Mouse (Mus musculus) forebrain, embryonic 11.5 days (tissue): ENCODE measurements at regions not wholly inside any gene's neighbourhood (a gene's known extent, or its start where the extent isn't known, plus 50 kb on each side); places are given as distances from the start of the nearest gene placed in this dataset.

Experiments
- ATAC-seq: fragments of 200-750 bp; cut with Nextera tagmentation; replicated peaks from 2 replicates; pipeline ENCODE4 v1.8.0; 2017; ENCODE audit warnings: moderate TSS enrichment; ENCODE audit not compliant: low FRiP score
- DNase-seq: peaks from one replicate; pipeline ENCODE4 v3.0.0-alpha.2; 2017; ENCODE audit warnings: low spot score
- H3K27ac ChIP-seq: fragments of 300-500 bp; sonication (generic); 2 replicates; pipeline ENCODE4 v1.5.1; 2014; ENCODE audit warnings: low read depth, low read length
- H3K27me3 ChIP-seq: fragments of 300-500 bp; sonication (generic); 2 replicates; pipeline ENCODE4 v1.6.1; 2014; ENCODE audit warnings: mild to moderate bottlenecking, low read length, mixed read lengths; ENCODE audit not compliant: control insufficient read depth, insufficient read depth
- H3K36me3 ChIP-seq: fragments of 300-500 bp; sonication (generic); 2 replicates; pipeline ENCODE4 v1.6.1; 2014; ENCODE audit warnings: mild to moderate bottlenecking, low read length, moderate library complexity, mixed read lengths; ENCODE audit not compliant: control insufficient read depth, insufficient read depth
- H3K4me1 ChIP-seq: fragments of 300-500 bp; sonication (generic); replicated peaks from 2 replicates; pipeline ENCODE4 v1.6.1; 2014; ENCODE audit warnings: low read length, mixed read lengths; ENCODE audit not compliant: control insufficient read depth, insufficient read depth
- H3K4me2 ChIP-seq: fragments of 300-500 bp; sonication (generic); 2 replicates; pipeline ENCODE4 v1.6.1; 2014; ENCODE audit warnings: low read depth, mild to moderate bottlenecking, low read length, moderate library complexity, mixed read lengths; ENCODE audit not compliant: severe bottlenecking
- H3K4me3 ChIP-seq: fragments of 300-500 bp; sonication (generic); 2 replicates; pipeline ENCODE4 v1.5.1; 2014; ENCODE audit warnings: low read depth, low read length
- H3K9ac ChIP-seq: fragments of 300-500 bp; sonication (generic); 2 replicates; pipeline ENCODE4 v1.6.1; 2014; ENCODE audit warnings: low read length
- H3K9me3 ChIP-seq: fragments of 300-500 bp; sonication (generic); 2 replicates; pipeline ENCODE4 v1.6.1; 2016; ENCODE audit warnings: low read length, mixed read lengths; ENCODE audit not compliant: control insufficient read depth
- WGBS: fragments of 180-500 bp; shearing (Covaris S2); extraction: QIAGEN DNeasy Blood & Tissue Kit; methylation state at CpG from one replicate; pipeline ENCODE4 v1.1.7; 2014; 5-methylcytosine and 5-hydroxymethylcytosine counted together

DNA sequence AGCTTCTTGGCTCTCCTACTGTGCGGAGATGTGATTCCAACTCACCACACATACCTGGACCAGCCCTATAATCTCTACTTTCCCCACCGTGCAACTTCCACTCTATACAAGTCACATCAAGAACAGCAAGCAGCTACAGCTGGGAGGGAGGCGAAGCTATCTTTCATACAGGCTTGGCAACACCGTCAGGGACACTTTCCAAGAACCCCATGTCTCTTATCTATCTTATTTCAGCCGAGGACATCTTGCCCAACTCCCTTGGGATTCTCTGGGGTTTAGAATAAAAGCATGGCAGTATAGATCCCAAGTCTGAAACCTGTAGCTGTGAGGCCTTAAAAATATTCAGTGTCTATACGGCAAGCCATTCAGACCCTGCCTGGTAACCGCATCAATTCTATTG is 341.5 kb upstream of the Tbx3 start:
- no peak overlapping the region for H3K4me3 ChIP-seq
- 88% methylated on average over 7 of the region's 7 CpGs for WGBS
- ATAC-seq = no peak

DNA sequence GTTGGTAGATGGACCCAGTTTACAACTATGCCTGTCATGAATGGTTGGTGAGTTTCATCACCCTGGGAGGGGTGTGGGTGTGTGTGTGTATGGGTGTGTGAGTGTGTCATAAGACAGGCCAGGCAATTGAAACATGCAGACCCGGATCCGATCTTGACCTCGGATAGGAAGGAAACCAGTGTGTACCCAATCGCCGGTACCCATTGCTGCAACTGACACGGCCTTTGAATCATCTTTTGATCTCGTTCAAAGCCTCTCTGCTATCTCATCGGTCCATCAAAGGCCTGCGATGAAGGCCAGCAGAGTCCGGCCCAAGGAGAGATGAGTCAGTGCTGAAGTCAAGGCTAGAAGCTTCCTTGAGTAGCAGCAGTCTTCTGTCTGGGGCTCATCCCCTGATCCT is 341.1 kb upstream of the Tbx3 start:
- Histone ChIP-seq H3K27me3 (no peaks in the 10 kb centered on the region), H3K4me2 (no peak overlapping the region), H3K4me1 (no peaks in the 10 kb centered on the region), H3K9ac (no peak overlapping the region), H3K36me3 (no peaks in the 10 kb centered on the region), H3K9me3 (no peaks in the 10 kb centered on the region), H3K27ac (no peak overlapping the region), H3K4me3 (no peak overlapping the region)
- ATAC-seq (no peak), DNase-seq (no peak)
- 92% methylated on average over 10 of the region's 10 CpGs for WGBS

More for the DNA sequence above, 341.5 kb upstream of the Tbx3 start:
- Histone ChIP-seq H3K27ac (no peak overlapping the region), H3K4me2 (no peak overlapping the region), H3K4me1 (no peaks in the 10 kb centered on the region), H3K27me3 (no peaks in the 10 kb centered on the region), H3K9ac (no peak overlapping the region), H3K36me3 (no peaks in the 10 kb centered on the region), H3K9me3 (no peaks in the 10 kb centered on the region)
- DNase-seq = no peak

DNA sequence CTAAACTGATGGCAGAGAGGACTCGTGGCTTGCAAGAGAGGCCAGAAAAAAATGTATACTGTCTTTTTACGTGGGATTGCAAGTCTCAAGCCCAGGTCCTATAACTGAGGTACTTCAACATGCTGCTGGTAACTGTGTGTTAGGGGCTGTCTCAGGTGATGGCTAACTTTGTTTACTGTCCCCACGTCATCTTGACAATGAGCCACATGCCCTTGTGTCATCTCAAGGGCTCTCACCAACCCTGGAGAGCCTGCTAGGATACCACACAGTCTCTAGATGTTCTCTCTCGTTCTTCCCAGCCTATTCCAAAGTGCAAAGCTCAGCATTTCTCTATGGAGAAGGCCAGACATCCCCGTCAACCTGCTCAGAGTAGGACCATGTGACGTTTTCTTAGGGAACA is 340.6 kb upstream of the Tbx3 start:
- no peak overlapping the region for H3K9ac ChIP-seq
- H3K4me3 ChIP-seq = no peak overlapping the region
- WGBS = 77% methylated on average over 6 of the region's 6 CpGs
- DNase-seq (no peak), ATAC-seq (no peak)
- H3K4me2 ChIP-seq = no peak overlapping the region
- H3K36me3 ChIP-seq = no peaks in the 10 kb centered on the region
- H3K27ac ChIP-seq = no peak overlapping the region
- H3K27me3 ChIP-seq = no peaks in the 10 kb centered on the region
- H3K4me1 ChIP-seq = no peaks in the 10 kb centered on the region
- no peaks in the 10 kb centered on the region for H3K9me3 ChIP-seq

DNA sequence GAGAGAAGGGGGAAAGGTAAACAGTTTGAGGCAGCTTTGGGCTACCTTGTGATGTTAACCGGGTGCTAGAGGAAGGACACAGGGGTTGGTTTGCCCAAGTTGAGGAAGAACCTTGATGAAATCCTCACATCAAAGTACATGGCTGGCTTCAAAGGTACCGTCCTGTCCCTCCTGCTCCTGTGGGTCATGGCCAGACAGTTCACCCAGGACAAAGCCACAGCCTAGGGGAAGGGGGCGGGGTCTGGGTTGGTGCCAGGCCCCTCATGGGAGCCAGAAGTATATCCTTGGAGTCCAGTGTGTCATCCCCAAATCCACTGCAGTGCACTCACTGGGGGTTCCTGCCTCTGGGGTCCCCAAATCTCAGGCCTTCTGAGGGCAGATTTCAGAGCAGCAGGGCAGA is 339.0 kb upstream of the Tbx3 start:
- H3K4me1 ChIP-seq = no peaks in the 10 kb centered on the region
- no peak for ATAC-seq
- H3K27ac ChIP-seq = no peak overlapping the region
- no peak for DNase-seq
- H3K4me2 ChIP-seq = no peak overlapping the region
- no peaks in the 10 kb centered on the region for H3K9me3 ChIP-seq
- H3K4me3 ChIP-seq = no peak overlapping the region
- WGBS = 71% methylated on average over 3 of the region's 3 CpGs
- no peak overlapping the region for H3K9ac ChIP-seq
- no peaks in the 10 kb centered on the region for H3K27me3 ChIP-seq
- no peaks in the 10 kb centered on the region for H3K36me3 ChIP-seq

DNA sequence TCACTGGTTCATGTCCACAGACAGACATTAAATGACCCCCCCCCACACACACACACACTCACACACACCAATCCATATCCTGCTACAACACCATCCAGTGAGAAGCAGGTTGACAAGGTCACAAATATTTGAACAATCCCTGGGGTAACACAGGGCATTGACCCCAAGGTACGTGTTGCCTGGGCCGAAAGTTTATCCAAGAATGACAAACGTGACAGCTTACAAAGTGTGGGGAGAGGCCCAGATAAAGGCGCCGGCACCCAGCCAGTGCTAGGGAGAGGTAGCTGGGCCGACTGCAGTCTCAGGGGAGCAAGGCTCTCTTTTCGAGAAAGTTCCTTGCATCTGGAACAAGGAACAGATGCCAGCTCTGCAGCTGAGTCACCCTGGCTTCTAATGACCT is 337.8 kb upstream of the Tbx3 start:
- ATAC-seq = no peak

DNA sequence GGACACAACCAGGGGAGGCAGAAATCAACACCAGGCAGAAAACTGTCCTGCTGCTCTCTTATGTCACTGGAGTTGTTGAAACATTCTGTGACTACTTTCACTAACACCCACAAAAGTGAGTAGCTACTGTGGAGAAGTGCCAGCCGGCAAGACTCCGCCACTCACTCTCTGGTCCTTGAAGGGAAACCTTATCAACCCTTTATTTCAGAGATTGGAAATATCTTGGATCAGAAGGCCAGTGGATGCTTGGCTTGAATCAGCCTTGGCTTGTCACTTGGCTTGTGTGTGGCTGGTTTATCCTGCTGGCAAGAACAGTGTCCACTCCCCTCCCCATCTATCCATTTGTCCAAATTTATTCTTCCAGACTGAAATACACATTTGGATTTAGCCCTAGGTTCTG is 335.3 kb upstream of the Tbx3 start:
- ATAC-seq (no peak), DNase-seq (no peak)
- 93% methylated on average over 2 of the region's 2 CpGs for WGBS
- Histone ChIP-seq H3K9ac (no peak overlapping the region), H3K4me2 (no peak overlapping the region), H3K4me1 (no peaks in the 10 kb centered on the region), H3K27ac (no peak overlapping the region), H3K4me3 (no peak overlapping the region), H3K9me3 (no peaks in the 10 kb centered on the region), H3K27me3 (no peaks in the 10 kb centered on the region), H3K36me3 (no peaks in the 10 kb centered on the region)

More for the DNA sequence above, 337.8 kb upstream of the Tbx3 start:
- no peak overlapping the region for H3K27ac ChIP-seq
- H3K27me3 ChIP-seq = no peaks in the 10 kb centered on the region
- no peaks in the 10 kb centered on the region for H3K4me1 ChIP-seq
- H3K4me2 ChIP-seq = no peak overlapping the region
- H3K9me3 ChIP-seq = no peaks in the 10 kb centered on the region
- no peak overlapping the region for H3K9ac ChIP-seq
- WGBS = 84% methylated on average over 7 of the region's 7 CpGs
- no peaks in the 10 kb centered on the region for H3K36me3 ChIP-seq
- DNase-seq = no peak
- H3K4me3 ChIP-seq = no peak overlapping the region

DNA sequence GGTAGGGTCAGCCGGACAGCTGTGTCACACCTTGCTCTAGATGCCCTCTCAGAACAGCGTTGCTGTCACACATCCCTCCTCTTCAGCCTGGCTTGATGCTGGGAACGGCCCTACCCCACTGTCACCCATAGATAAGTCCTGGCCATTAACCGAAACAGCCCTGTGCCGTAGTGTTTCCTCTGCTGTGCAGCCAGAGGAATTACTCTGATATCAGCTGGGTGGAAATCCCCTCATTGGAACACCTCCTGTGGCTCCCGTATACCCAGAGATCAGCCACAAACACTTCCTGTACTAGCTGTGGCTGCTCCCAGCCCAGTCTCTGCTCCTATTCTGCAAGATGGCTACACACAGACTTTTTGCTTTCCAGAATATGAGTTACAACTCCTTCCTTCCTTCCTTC is 334.5 kb upstream of the Tbx3 start:
- WGBS = 86% methylated on average over 6 of the region's 6 CpGs

DNA sequence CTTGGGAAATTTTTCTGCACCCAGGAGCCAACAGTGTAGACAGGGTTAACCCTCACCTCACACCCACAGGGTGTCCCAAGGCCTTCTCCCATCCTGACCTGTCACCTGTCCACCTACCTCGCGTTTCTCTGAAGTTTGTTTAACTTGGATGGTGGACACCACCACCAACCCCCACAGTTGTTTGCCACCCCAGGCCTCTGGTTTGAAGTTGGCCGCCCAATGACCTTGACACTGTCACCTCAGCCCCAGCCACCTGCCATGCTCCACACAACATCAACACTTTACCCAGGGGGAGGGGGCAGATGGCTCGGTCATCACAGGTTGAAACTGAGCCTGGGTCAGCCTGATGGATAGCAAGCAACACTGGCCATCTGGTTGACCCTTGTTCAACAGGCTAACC is 332.7 kb upstream of the Tbx3 start:
- WGBS = 87% methylated on average over 4 of the region's 4 CpGs
- Histone ChIP-seq H3K9ac (no peak overlapping the region), H3K4me2 (no peak overlapping the region), H3K4me3 (no peak overlapping the region), H3K4me1 (no peaks in the 10 kb centered on the region), H3K27ac (no peak overlapping the region), H3K36me3 (no peaks in the 10 kb centered on the region), H3K27me3 (no peaks in the 10 kb centered on the region), H3K9me3 (no peaks in the 10 kb centered on the region)
- ATAC-seq (no peak), DNase-seq (no peak)

More for the DNA sequence above, 334.5 kb upstream of the Tbx3 start:
- Histone ChIP-seq H3K27ac (no peak overlapping the region), H3K4me2 (no peak overlapping the region), H3K9me3 (no peaks in the 10 kb centered on the region), H3K27me3 (no peaks in the 10 kb centered on the region), H3K4me1 (no peaks in the 10 kb centered on the region), H3K9ac (no peak overlapping the region), H3K36me3 (no peaks in the 10 kb centered on the region), H3K4me3 (no peak overlapping the region)
- DNase-seq (no peak), ATAC-seq (no peak)

DNA sequence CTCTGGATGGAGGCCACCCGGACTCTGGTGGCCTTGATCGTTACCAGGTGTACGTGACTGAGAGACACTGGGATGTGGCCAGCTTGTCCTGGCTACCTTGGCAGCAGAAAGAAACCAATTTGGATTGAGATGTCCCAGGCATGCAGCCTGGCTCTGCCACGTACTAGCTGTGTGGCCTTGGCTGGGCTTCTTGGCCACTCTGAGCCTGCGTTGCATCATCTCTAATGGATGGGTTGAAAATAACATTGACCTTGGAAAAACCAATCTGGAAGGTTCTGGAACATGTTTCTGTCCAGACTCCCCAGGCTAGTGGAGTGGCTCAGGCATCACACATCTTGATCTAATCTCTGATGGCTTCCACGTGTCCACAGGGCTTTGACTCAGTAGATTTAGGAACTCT is 331.8 kb upstream of the Tbx3 start:
- ATAC-seq (no peak), DNase-seq (no peak)
- H3K36me3 ChIP-seq = no peaks in the 10 kb centered on the region
- H3K27ac ChIP-seq = no peak overlapping the region
- no peak overlapping the region for H3K4me2 ChIP-seq
- H3K9ac ChIP-seq = no peak overlapping the region
- 97% methylated on average over 6 of the region's 6 CpGs for WGBS
- H3K4me3 ChIP-seq = no peak overlapping the region
- H3K4me1 ChIP-seq = no peaks in the 10 kb centered on the region
- H3K9me3 ChIP-seq = no peaks in the 10 kb centered on the region
- no peaks in the 10 kb centered on the region for H3K27me3 ChIP-seq
